Mouse (Mus musculus): ENCODE results near the gene Nod2.

Nod2 gene

GRCm38 (mm10) chr8:88680566-88680965 is 33.5 kb downstream of the Nod2 start:
- no peak for DNase-seq

GRCm38 (mm10) chr8:88681046-88681445 is 33.9 kb downstream of the Nod2 start:
- DNase-seq = no peak

DNA sequence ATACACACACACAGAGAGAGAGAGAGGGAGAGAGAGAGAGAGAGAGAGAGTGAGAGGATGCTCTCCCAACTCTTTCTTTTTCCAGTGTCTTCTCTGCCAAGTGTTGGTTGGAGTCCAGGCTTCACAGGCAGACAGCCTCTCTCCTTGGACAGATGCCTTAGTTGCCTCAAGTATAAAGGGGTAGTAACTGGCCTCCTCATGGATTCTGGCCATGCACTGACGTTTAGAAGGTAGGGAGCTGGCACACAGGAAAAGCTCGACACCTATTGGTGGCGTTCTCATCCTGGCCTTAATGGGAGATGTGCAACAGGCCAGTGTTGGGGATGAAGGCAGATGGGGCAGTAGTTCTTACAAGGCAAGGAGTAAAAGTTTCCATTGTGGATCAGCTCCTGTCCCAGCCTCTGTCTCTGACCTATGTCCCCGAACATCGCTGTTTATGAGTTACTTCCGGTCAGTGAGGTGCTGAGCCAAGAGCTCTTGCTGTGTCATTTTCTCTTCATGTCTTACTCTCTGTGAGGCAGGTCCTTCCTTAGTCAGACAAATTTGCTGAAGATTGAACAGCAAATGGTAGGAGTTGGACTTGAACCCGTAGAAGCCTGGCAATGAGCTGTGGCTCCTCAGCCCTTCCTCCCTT is 36.7 kb downstream of the Nod2 start:
- no peak for DNase-seq

- peak; percentile 13 for DNase-seq
These were observed 39.3 kb downstream of the Nod2 start for GRCm38 (mm10) chr8:88686226-88686905.

GRCm38 (mm10) chr8:88686906-88687235 is 39.8 kb downstream of the Nod2 start:
- DNase-seq = no peak

GRCm38 (mm10) chr8:88689151-88689550 is 42.0 kb downstream of the Nod2 start:
- DNase-seq = peak; percentile 47

GRCm38 (mm10) chr8:88689891-88690290 is 42.8 kb downstream of the Nod2 start:
- DNase-seq = no peak

DNA sequence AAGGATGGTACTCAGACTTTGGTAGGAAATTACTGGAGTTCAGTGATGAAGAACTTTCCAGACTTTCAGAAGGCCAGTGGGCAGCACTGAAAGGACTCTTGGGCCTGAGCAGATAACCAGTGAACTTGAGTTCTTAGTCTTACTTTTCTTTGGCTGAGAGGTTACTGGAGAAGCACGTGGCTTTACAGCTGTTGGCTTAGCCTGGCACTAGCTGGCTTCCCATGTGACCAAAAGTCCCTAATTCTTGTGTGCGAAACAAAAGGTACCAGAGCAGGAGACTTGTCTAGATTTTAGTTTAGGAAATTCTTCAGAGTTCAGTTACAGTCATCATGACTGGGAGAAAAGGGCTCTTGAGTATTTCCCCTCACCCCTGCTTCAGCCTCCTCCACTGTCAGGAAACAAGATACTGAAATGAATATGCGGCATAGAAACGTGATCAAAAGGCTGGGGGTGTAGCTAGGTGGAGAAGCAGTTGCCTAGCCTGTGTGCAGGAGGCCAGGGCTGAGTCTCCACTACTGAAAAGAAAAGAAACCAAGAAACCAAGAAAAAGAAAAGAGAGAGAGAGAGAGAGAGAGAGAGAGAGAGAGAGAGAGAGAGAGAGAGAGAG is 44.3 kb downstream of the Nod2 start:
- DNase-seq = no peak

GRCm38 (mm10) chr8:88691961-88692360 is 44.8 kb downstream of the Nod2 start:
- no peak for DNase-seq

DNA sequence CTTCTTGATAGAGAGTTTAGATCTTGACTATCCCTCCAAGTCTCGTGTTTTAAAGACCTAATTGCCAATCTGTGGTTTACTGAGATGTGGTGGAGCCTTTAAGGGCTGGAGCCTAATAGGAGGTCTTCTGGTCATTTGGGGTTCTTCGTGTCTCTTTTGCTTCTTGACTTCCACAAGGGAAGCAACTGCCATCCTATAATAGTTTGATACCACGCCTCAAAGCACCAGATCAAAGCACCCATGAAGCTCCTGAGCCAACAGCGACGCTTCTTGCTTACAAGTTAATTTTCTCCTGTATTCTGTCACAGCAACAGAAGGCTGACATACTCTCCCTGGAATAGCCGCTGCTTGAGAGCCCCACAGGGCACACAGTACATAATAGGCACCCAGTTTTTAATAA is 45.8 kb downstream of the Nod2 start:
- no peak for DNase-seq

GRCm38 (mm10) chr8:88693376-88693775 is 46.3 kb downstream of the Nod2 start:
- DNase-seq = no peak

DNA sequence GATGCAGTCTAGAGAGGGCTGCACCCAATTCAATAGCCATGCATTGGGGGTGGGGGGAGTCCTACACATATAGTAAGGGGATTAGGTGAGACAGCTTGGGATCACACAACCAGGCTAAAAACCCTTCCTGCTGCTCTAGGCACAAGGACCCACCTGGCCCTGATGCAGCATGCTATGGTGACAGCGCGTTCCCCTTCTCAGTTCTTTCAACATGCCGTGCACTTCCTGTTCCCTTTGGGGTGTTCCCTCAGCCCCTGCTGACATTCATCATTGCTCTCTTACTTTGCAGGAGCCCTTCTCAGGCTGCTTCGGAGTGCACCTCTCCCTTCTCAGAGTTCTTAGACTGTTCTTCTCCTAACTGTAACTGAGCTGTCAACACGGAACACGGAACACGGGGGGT is 47.2 kb downstream of the Nod2 start:
- no peak for DNase-seq

DNA sequence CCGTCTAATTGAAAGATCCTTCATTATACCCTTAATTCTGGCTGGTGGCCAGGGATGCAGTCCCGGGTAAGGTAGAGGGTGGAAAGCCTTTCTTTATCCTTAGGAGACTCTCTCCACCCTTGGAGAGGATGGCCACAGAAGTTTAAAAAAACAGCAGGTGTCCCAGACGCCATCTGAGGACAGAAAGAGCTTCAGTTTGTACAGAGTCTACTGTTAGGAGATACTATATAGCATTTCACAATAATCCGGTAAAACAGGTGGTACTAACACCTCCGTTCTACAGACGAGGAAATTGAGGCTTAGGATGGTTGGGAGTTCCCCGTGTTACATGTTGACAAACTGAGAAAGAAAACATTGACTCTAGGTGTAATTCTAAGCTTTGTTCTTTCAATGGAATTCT is 49.1 kb downstream of the Nod2 start:
- peak; percentile 21 for DNase-seq

DNA sequence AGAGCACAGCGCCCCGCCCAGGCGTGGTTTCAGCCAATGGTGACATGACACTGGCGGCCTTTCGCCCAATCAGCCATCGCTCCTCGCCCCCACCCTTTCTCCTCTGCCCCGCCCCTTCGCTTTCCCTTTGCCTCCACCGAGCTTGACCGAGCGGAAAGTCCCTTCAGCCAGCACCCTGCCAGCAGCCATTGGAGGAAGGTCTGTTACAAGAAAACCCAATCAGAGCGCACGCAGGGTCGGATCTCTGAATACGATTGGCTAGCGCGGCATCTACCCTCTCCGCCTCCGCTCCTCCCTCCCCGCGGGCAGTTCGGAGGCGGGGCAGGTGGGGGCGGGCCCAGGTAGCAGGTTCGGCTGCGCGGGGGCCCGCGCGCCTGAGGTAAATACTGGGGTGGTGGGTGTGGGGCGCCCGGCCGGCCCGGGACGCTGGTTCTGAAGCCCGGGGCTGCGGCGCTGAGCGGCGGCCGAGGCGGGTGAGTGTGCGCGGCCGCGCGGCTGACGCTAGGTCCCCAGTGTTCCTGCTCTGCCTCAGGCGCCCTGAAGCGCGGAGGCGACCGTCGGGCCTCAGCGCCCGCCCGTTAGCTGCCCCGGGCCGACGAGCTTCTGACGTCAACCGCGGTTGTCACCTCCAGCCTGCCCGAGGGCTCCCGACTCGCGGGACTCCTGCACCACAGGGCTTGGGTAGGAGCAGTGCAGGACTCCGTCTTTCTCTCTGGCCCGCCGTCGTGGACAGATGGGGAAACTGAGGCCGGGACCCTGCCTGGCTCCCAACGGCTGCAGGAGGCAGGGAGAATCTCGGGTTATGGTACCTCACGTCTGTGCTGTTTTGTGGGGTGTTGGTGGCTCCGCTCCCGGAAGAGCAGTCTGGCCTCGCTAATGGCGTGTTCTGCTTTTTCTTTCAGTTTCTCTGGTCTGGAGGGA is 49.9 kb downstream of the Nod2 start, which contains the start of gene Cyld:
Gene Cyld (plus strand): TSS at position 308 of the 921 bp plus-strand sequence.
- DNase-seq = peak; percentile 99

- DNase-seq = no peak
These were observed 50.5 kb downstream of the Nod2 start for GRCm38 (mm10) chr8:88697642-88698031.

GRCm38 (mm10) chr8:88698048-88698447 is 50.9 kb downstream of the Nod2 start:
- DNase-seq = no peak

GRCm38 (mm10) chr8:88701611-88702010 is 54.5 kb downstream of the Nod2 start:
- DNase-seq = peak; percentile 21

GRCm38 (mm10) chr8:88702816-88703215 is 55.7 kb downstream of the Nod2 start:
- DNase-seq = no peak

DNA sequence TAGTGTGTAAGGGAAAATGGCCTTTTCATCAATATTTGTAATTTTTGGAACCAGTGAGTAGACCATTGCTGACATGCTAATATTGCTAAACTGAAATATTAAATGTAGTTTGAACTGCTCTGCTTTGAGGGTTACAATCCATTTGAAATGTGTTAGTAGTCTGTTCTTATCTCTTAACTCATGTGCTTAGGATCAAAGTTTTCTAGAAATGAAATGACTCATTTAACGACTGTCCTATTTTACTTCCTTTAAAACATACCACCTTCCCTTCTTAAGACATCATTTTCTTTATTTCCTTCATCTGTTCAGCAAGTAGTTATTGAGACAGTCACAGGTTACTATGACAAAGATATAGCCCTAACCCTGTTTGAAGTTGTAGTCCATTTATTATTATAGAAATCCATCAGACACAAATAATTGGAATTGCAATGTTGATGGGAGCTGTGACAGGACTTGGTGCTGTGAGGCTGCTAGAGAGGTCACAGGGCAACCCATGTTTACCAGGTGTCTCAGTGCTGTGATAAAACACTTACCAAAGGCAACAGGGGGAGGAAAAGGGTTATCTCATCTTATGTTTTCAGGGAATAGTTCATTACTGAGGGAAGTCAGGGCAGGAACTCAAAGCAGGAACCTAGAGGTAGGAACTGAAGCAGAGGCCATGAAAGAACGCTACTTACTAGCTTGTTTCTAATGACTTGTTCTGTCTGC is 76.3 kb downstream of the Nod2 start:
- no peak for DNase-seq
